Mouse (Mus musculus) small intestine, adult 2 months (tissue): ENCODE results near the gene B4galt2. TPM values are rescaled to one million over a fixed set of nuclear protein-coding genes. Genes with fewer than 3 reads are reported as not detected.

ENCODE experiments used
- H3K27ac ChIP-seq: fragments of 200-500 bp; 2 replicates; pipeline ENCODE4 v1.5.1; 2012; ENCODE audit warnings: low read depth, low read length, control low read depth, inconsistent platforms; ENCODE audit not compliant: insufficient read depth
- H3K27me3 ChIP-seq: fragments of 200-500 bp; 2 replicates; pipeline ENCODE4 v1.6.1; 2012; ENCODE audit warnings: mild to moderate bottlenecking, moderate library complexity, low read length, inconsistent platforms; ENCODE audit not compliant: control insufficient read depth, insufficient read depth
- H3K36me3 ChIP-seq: fragments of 200-500 bp; 2 replicates; pipeline ENCODE4 v1.6.1; 2012; ENCODE audit warnings: mild to moderate bottlenecking, low read length, control low read depth, inconsistent platforms; ENCODE audit not compliant: control insufficient read depth, insufficient read depth
- H3K4me1 ChIP-seq: fragments of 200-500 bp; 2 replicates; pipeline ENCODE4 v1.6.1; 2012; ENCODE audit warnings: low read length, inconsistent platforms, mixed read lengths; ENCODE audit not compliant: control insufficient read depth, insufficient read depth, insufficient read length
- H3K4me3 ChIP-seq: fragments of 200-500 bp; 2 replicates; pipeline ENCODE4 v1.5.1; 2012; ENCODE audit warnings: low read depth, mild to moderate bottlenecking, control low read depth, inconsistent platforms, low read length, moderate library complexity
- CTCF ChIP-seq: fragments of 200-500 bp; IDR thresholded peaks from 2 replicates; pipeline ENCODE4 v1.5.1; 2012; ENCODE audit warnings: low read depth, mild to moderate bottlenecking, control low read depth, inconsistent platforms, low read length, moderate library complexity, mixed read lengths; ENCODE audit not compliant: insufficient replicate concordance, insufficient read length; ENCODE audit errors: extremely low read depth
- POLR2A ChIP-seq: fragments of 200-500 bp; IDR thresholded peaks from 2 replicates; pipeline ENCODE4 v1.6.1; 2012; ENCODE audit warnings: low read depth, mild to moderate bottlenecking, control low read depth, inconsistent platforms, low read length, moderate library complexity
- WGBS: fragments of 180-500 bp; shearing (Covaris S2); methylation state at CpG from one replicate; pipeline ENCODE4 v1.1.7; 2018; 5-methylcytosine and 5-hydroxymethylcytosine counted together
- polyA plus RNA-seq: library from polyadenylated mRNA; depleted of rRNA; stranded (reverse); fragments of >200 nt; gene quantifications from 2 replicates; pipeline ENCODE4 v1.2.3, GENCODE M21; 2012

B4galt2 gene
- polyA plus RNA-seq, 1 experiment = 7.5 TPM

DNA sequence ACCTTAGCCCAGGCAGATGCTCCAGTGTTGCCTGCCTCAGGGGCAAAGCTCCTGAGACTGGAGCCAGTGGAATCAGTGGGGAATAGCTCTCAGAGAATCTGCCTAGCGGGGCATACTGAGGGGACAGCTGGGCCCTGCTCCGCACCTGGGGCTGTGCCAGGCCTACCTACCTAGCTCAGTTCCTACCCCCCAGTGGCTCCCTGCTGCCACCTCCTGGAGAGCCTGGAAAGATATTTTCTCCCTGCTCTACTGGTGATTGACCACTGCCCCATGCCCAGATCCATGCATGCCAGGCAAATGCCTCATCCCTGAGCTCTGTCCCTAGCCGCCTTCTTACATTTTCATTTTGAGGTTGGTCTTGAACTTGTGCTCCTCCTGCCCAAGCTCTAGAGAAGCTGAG lies 24.5 kb downstream of the B4galt2 start:
- no peak overlapping the region for H3K4me3 ChIP-seq
- 52% methylated on average over 3 of the region's 3 CpGs for WGBS
- TF ChIP-seq POLR2A = no peak
- peak; percentile 64; the same call in 1 of the 2 replicates for TF ChIP-seq CTCF
- H3K4me1 ChIP-seq = peaks cover 10% of the 10 kb centered on the region
- H3K36me3 ChIP-seq = no peaks in the 10 kb centered on the region; the same call in 1 of the 2 replicates
- H3K27me3 ChIP-seq = no peaks in the 10 kb centered on the region
- no peak overlapping the region for H3K27ac ChIP-seq

GRCm38 (mm10) chr4:117855146-117855545 lies 28.1 kb downstream of the B4galt2 start:
- H3K4me3 ChIP-seq = no peak overlapping the region
- no peaks in the 10 kb centered on the region; the same call in 1 of the 2 replicates for H3K36me3 ChIP-seq
- H3K27me3 ChIP-seq = no peaks in the 10 kb centered on the region
- H3K27ac ChIP-seq = no peak overlapping the region
- WGBS = 91% methylated on average over 9 of the region's 9 CpGs
- peaks cover 11% of the 10 kb centered on the region for H3K4me1 ChIP-seq
- TF ChIP-seq POLR2A (no peak), CTCF (no peak)

DNA sequence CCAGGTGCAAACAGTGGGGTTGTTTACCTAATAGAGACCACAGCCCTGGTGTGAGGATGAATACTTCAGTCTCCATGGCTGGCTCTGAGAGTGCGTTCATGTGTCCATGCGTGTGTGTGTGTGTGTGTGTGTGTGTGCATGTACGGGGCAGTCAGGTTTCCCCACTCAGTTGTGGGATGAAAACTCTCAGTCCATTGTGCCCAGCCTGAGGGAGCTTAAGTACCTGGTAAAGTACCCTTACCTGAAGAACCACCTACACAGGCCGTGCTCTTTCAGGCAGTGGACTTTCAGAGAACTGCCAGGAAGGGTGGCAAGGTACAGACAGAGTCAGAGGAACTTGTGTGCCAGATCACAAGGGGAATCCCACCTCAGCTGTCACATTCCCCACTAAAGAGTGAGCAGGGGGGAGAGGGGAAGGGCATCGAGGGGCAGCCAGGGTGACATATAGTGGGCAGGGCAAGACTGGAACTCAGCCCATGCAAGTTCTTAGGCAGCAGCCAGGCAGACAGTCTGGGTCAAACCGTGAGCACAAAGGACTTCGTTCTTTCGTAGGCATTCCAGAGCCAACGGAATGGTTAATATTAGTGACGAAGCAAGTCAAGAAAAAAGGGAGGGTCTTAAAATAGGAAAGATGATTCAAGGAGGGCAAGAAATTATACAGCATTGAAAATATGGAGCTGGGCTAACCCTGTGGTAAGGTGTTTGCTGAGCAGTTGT lies 31.0 kb downstream of the B4galt2 start:
- no peak overlapping the region for H3K27ac ChIP-seq
- no peaks in the 10 kb centered on the region; the same call in 1 of the 2 replicates for H3K36me3 ChIP-seq
- H3K27me3 ChIP-seq = no peaks in the 10 kb centered on the region
- 69% methylated on average over 10 of the region's 10 CpGs for WGBS
- 0 out of 2 replicates have a peak, but pooled peaks cover 2% of the 10 kb centered on the region for H3K4me1 ChIP-seq
- TF ChIP-seq POLR2A (no peak), CTCF (no peak)
- no peak overlapping the region for H3K4me3 ChIP-seq

GRCm38 (mm10) chr4:117850871-117851270 lies 32.4 kb downstream of the B4galt2 start:
- H3K4me1 ChIP-seq = 0 out of 2 replicates have a peak, but pooled peaks cover 2% of the 10 kb centered on the region
- no peak overlapping the region for H3K4me3 ChIP-seq
- H3K27me3 ChIP-seq = no peaks in the 10 kb centered on the region
- TF ChIP-seq POLR2A (no peak), CTCF (no peak)
- no peaks in the 10 kb centered on the region for H3K36me3 ChIP-seq
- 86% methylated on average over 7 of the region's 7 CpGs for WGBS
- no peak overlapping the region for H3K27ac ChIP-seq

DNA sequence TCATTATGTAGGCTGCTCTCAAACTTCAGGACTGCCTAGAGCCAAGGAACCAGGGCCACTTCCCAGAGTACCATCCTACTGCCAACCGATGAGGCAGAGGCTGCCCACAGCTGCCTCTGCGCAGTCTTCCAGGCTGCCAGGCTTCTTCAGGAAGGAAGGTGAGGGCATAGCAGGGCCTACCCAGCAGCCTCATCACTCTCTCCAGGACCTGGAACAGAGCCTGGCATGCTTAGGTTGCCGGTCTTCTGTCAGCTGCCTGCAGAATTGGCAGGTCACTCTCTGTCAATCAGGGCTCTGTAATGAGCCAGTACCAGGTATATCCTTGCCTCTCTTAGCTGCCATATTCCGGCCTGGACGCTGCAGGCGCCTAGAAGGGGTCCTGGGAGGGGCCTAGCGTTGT lies 33.1 kb downstream of the B4galt2 start:
- Histone ChIP-seq H3K27me3 (no peaks in the 10 kb centered on the region), H3K36me3 (no peaks in the 10 kb centered on the region), H3K4me1 (0 out of 2 replicates have a peak, but pooled peaks cover 2% of the 10 kb centered on the region), H3K27ac (no peak overlapping the region), H3K4me3 (no peak overlapping the region)
- WGBS = 87% methylated on average over 7 of the region's 7 CpGs
- no peak for TF ChIP-seq CTCF
- TF ChIP-seq POLR2A = no peak

GRCm38 (mm10) chr4:117849506-117849905 lies 33.8 kb downstream of the B4galt2 start:
- TF ChIP-seq POLR2A (no peak), CTCF (no peak)
- Histone ChIP-seq H3K27ac (no peak overlapping the region), H3K4me3 (no peak overlapping the region), H3K4me1 (0 out of 2 replicates have a peak, but pooled peaks cover 2% of the 10 kb centered on the region), H3K27me3 (no peaks in the 10 kb centered on the region), H3K36me3 (no peaks in the 10 kb centered on the region)
- WGBS = 93% methylated on average over 5 of the region's 5 CpGs

GRCm38 (mm10) chr4:117849063-117849462 lies 34.2 kb downstream of the B4galt2 start:
- Histone ChIP-seq H3K27ac (no peak overlapping the region), H3K27me3 (no peaks in the 10 kb centered on the region), H3K36me3 (no peaks in the 10 kb centered on the region), H3K4me1 (0 out of 2 replicates have a peak, but pooled peaks cover 2% of the 10 kb centered on the region), H3K4me3 (no peak overlapping the region)
- 90% methylated on average over 17 of the region's 17 CpGs for WGBS
- TF ChIP-seq CTCF (no peak), POLR2A (no peak)
